Mouse (Mus musculus) frontal cortex, postnatal 36 days (tissue): ENCODE data around the gene Metap1d.
A peak's percentile ranks its signal among the peaks of the same experiment; 100 is the strongest.

Experiments used
- DNase-seq, 2 experiments: peaks; one replicate each; pipeline ENCODE4 v3.0.0; 2022; ENCODE audit warnings: low spot score in 2 of 2

Gene Metap1d

GRCm38 (mm10) chr2:71526595-71527322 lies 73.7 kb downstream of the Metap1d start:
- DNase-seq: no peak

GRCm38 (mm10) chr2:71527323-71528013 lies 74.4 kb downstream of the Metap1d start:
- no peak for DNase-seq

GRCm38 (mm10) chr2:71528014-71528713 lies 75.1 kb downstream of the Metap1d start, which contains the start of gene Dlx1:
Gene Dlx1 (plus strand): TSS chr2:71528113.
- DNase-seq: peak in 1 of 2 experiments; percentile 17

DNA sequence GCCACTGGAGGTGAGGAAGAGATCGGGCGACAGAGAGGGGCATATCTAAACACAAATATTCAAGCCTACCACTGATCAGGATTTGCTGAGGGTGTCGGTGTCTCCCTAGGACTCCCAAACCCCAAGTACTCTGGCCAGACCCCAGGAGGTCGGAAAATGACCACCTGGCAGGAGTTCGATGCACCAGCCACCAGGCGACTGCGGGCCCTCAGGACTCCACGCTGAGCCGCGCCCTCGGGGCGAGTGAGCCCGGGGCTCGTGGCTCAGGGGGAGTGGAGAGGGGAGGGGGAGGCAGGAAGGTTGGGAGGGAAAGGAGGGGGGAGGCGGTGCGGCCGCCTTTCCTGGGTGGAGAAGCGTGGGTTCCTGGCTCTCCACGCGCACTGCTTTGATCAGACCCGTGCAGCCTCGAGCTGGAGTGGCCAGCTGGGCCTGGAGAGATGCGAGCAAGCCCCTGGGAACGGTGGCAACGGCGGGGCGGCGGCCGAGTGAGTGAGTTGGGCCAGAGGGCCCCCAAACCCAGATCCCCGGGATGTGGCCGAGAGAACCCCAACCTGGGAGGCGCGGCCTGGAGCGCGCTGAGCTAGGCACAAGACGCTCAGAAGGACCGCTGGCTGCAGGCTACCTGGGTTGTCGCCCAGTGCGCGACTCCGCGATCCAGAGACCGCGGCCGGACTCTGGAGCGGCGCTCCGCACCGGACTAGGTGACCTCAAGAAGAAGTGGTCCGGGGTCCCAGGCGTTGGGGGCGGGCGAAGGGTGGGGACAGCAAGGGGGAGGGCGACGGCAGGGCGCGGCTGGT lies 75.8 kb downstream of the Metap1d start:
- DNase-seq: no peak

GRCm38 (mm10) chr2:71529511-71530351 lies 76.7 kb downstream of the Metap1d start:
- DNase-seq: peak in 1 of 2 experiments; percentile 51

DNA sequence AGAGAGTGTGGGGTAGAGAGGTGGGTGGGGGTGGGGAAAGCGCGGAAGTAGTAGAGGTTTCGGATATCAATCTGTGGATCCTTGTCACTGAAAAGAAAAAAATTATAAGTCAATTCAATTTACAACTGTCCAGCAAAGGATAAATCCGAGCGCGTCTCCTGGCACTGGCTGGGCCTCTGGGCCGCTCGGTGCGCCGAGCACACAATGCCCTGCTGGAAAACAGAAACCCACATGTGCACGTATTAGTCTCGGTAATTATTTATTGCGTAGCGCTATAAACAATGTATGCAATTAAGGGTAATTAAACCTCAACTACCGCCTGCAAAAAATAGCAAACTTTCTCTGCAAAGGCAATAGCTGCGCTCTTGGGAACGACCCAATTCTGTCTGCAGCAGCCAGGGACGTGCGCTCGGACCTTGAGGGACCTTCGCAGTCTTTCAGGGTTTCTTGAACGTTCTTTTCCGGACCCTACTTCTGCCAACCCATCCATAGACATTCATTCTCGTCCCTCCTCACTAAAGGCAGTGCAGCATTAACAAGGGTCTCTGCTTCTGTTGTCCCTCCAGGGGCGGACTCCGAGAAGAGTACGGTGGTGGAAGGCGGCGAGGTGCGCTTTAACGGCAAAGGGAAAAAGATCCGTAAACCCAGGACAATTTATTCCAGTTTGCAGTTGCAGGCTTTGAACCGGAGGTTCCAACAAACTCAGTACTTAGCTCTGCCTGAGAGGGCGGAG lies 77.5 kb downstream of the Metap1d start:
- DNase-seq: no peak

DNA sequence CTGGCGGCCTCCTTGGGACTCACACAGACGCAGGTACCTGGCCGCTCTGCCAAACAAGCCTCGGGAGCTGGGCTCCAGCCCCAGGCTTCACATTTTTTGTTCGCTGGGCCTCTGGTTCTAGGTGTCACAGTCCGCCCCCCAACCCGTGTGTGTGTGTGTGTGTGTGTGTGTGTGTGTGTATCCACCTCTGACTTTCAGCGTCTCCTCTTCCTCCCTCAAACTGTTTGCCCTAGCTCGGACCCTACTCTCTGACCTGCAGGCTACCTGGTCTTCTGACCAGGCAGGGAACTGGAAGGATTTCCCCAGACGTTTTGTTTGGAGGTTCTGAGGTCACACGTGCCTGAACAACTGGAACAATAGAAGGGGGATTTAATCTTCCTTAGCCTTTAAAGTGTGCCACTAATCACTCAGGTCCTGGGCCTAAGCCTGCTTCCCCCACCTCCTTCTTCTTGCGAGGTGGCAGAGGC lies 78.1 kb downstream of the Metap1d start:
- no peak for DNase-seq

DNA sequence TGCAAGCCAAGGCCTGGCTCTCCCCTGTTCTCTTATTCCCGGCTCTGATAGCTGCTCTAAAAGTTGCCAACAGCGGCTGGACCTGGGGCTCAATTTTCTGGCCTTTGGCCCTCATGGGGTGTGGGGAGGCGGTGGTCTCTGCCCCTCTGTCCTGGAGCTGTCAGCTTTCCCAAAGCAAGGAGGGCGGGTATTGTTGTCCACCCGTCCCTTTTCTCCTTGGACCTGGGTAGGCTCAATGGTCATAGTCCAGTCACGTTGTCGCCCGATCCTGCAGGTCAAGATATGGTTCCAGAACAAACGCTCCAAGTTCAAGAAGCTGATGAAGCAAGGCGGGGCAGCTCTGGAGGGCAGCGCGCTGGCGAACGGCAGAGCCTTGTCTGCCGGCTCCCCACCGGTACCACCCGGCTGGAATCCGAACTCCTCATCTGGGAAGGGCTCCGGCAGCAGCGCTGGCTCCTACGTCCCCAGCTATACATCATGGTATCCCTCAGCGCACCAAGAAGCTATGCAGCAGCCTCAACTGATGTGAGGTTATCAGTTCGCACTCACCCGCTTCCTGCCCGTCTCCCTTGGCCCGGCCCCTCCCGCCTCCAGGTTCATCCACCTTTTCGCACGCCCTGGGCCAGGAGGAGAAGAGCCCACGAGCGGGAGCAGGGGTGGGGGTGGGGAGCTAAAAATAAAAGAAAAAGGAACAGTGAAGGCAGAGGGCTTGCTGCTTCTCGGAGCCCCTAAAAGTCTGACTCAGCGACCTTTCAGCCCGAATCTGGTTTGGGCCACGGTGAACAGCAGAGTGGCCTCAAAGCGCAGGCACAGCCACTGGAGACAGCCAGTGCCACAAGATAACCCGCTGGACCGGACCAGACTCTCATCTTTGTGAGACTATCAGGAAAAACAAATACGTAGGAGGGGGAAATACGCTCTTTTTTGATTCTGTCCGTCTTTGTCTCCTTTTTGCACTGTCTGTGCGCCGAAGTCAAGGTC lies 79.2 kb downstream of the Metap1d start:
- no peak for DNase-seq

DNA sequence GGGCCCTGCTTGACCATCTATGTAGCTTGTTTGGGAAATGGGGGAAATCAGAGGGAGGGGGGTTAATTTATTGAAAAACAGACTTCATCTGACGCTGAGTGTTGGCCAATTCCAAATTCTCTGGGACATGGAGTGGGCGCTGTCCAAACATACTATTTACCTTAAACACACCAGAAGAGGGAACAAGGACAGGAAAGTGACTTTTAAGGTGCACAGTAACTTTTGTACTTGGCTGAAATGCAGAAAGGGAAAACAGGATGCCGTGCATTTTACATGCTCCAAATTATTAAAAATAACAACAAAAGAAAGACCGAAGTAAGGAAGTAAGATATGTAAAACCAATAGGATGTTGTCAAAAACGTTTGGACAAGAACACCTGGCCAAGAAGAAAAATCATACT lies 80.0 kb downstream of the Metap1d start:
- no peak for DNase-seq

DNA sequence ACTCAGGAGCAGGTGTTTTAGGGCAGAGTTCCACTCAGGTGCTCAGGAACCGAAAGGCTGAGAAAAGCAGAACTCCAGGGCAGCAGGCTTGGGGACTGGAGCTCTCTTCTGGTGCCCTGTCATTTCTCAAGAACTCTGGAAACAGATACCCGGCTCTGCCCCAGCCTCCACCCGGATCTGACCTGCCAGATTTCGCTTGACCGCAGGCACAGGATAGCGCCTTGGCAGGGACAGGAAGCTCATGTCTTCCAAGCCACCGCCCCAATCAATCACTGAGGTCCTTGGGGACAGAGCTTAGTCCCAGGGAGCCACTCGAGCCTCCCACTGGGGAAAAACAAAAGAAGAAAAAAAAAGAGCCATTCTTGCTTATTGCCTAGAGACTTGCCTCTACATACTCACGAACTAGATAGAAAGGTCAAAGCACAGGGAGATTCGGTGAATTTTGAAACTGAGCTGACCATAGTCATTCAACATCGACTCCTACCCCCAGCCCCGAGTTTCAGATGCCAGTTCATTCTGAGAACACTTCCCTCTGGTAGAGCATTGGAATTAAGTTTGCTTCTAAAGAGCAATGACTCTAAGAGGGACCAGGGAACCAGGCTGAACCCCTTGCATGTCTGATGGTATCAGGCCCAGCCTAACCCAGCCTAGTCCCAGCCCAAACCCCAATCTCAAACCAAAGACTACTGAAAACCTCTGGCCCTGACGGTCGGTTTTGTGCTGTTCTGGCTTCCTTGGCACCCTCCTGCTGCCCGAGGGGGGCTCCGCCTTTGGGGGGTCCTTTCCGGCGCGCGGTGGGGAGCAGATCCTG lies 81.4 kb downstream of the Metap1d start:
- no peak for DNase-seq

GRCm38 (mm10) chr2:71540611-71541417 lies 87.7 kb downstream of the Metap1d start:
- no peak for DNase-seq

GRCm38 (mm10) chr2:71541418-71542226 lies 88.5 kb downstream of the Metap1d start:
- DNase-seq: no peak

DNA sequence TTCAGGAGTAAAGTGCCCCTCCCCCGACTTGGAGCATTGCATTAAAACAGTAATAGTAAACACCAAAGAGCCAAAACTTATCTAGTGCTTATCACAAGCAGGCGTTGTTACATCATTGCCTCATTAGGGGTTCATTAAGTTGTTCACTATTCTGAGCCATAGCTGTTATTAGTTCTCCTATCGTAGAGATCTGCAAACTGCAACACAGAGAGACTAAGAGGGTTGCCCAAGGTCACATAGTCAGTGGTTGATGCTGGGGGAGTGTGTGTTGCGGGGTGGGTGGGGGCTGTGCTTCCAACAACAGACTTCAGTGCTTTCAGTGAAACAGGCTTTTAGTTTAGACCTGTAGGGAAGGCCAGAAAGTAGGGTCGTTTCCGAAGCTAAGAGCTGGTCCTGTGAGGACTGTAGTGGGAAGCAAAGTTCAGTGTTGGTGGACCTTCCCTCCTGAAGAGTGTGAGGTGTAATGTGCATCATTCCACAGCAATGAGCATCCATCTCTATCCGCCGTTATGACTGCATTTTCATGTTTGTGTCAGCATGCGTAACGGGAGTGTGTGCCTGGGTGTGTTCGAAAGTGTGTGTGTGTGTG lies 89.2 kb downstream of the Metap1d start:
- DNase-seq: no peak

GRCm38 (mm10) chr2:71542816-71543301 lies 89.8 kb downstream of the Metap1d start:
- no peak for DNase-seq

DNA sequence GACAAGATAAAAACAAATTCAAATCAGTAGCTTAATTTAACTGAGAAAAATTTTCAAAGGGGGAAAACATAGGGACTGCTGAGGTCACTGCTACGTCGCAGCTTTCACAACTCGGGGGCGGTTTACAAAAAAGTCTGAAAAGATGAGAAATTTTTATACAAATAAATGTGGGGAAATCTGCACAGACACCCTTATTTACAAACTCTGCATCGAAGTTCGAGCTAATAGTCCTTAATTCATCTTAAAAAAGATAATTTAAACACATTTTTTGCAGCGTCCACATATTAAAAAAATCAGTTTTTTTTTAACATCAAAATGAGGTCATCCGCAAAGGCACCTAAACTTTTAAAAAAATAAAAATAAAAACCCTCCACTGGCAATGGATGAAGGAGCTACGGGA lies 90.5 kb downstream of the Metap1d start:
- no peak for DNase-seq

- peak in 1 of 2 experiments; percentile 10 for DNase-seq
Observed at GRCm38 (mm10) chr2:71543948-71544347, 90.9 kb downstream of the Metap1d start.
